Mouse (Mus musculus) MEL-GATA-1-ER (cell line): ENCODE measurements around the gene Dixdc1.
"Not testable (repeated sequence)": the region's sequence is repeated elsewhere in the genome, so short reads cannot be mapped to it uniquely, and the experiment has no call there.

Source experiments
- DNase-seq: peaks from one replicate; pipeline ENCODE4 v3.0.0-alpha.2; 2012; ENCODE audit warnings: low read depth; ENCODE audit errors: extremely low read depth

The Dixdc1 gene

GRCm38 (mm10) chr9:50658941-50659388, 80.4 kb downstream of the Dixdc1 start:
- no peak for DNase-seq

- DNase-seq: peak; percentile 77
Observed at GRCm38 (mm10) chr9:50658391-50658790, 80.9 kb downstream of the Dixdc1 start.

DNA sequence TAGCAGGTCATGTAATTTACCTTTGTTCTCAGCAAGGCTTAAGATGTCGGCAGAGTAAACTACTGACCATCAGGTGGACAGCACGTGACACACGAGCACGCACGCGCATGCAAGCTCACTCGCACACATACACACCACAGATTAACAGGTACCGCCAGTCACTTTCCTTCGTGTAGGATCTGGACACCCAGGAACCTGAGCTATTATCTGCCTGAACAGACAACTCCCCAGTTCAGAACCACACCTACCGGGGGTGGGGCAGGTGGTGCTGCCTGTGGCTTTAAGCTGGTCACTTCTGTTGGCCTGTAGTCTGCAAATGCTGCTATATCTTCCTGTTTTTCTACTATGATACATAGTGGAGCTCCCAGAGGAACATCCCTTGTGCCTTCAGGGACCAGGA, 88.8 kb downstream of the Dixdc1 start:
- no peak for DNase-seq

GRCm38 (mm10) chr9:50646826-50647370, 92.4 kb downstream of the Dixdc1 start:
- no peak for DNase-seq

DNA sequence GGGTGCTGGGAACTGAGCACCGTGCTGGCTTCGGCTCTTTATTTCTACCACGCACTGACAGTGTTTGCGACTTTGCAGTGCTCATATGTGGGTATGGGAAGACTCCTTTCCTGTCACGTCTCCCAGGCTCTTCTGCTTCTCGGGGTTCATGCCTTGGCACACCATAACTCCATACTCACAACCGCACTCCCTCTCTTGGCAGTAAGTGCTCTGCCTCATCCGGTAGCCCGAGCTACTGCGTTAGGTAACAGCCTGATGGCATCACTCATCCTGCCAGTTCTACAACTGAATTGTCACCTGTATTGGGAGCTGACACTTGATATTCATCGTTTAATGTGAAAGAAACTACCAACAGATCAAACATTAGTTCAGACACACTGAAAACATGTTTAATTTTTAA, 105.0 kb downstream of the Dixdc1 start:
- no peak for DNase-seq

DNA sequence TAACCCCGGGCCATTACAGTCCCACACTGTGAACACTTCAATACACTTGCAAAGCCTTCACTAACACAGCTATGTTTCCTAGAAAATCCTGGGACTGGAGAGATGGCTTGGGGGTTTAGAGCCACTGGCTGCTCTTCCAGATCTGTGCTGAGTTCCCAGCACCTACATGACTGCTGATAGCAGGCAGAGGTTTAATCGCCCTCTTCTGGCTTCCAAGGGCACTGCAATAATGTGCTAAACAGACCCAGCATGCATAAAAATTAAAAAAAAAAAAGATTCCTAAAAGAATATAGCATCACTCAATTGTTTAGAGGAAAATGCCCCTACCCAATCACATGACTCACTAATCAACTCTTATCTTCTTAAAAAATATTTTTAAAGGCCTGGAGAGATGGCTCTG, 106.3 kb downstream of the Dixdc1 start:
- DNase-seq: peak; percentile 64

DNA sequence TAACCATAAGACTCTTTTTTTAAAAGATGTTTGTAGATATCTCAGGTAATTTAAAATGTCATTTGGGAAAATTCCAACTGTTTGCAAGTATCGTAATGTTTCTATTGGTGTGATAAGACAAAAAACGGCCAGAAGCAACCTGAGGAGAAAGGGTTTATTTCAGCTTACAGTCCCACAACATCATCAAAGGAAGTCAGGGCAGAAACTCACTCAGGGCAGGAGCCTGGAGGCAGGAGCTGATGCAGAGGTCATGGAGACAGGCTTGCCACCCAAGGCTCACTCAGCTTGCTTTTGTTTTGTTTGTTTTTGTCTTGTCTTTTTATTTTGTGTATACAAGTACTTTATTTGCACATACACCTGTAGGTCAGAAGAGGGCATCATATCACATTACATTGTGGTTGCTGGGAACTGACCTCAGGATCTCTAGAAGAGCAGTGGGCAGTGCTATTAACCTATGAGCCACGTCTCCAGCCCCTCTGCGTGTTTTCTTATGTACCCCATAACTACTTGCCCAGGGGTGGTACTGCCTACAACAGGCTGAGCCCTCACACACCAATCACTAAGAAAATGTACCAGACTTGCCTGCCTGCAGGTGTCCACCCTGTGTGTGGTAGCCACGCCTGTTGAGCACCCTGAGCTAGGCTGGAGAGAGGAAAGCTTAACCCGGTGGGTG, 107.2 kb downstream of the Dixdc1 start:
- peak; percentile 39 for DNase-seq

DNA sequence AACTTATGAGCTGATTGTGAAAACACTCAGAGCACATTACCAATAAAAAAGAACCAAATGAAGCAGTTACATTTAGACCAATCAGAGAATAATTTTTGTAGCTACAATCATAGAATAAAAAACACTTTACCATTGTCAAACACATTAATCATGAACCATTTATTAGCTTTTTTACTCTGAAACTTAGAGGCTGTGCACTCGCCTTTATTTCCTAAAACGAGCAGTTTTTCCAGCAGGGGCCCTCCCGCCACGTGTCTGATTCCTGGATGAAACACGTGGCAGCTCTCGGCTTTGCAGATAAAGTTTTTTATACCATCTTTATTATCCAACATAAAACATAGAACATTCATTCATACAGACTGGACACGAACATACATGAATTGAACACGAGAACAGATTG, 108.4 kb downstream of the Dixdc1 start:
- not testable (repeated sequence) for DNase-seq

- DNase-seq: peak; percentile 42
Observed at GRCm38 (mm10) chr9:50617794-50618330, 121.5 kb downstream of the Dixdc1 start.

- DNase-seq: peak; percentile 86
Observed at GRCm38 (mm10) chr9:50616766-50617603, 122.3 kb downstream of the Dixdc1 start, which contains the start of the genes Pih1d2 and Nkapd1. TSS of gene Pih1d2 (plus strand) at chr9:50617321. TSS of gene Nkapd1 (minus strand) at chr9:50617464.

GRCm38 (mm10) chr9:50616161-50616560, 123.2 kb downstream of the Dixdc1 start:
- DNase-seq: no peak
